Mouse (Mus musculus): Measurements from ENCODE around the gene Apobec2.

Gene Apobec2

DNA sequence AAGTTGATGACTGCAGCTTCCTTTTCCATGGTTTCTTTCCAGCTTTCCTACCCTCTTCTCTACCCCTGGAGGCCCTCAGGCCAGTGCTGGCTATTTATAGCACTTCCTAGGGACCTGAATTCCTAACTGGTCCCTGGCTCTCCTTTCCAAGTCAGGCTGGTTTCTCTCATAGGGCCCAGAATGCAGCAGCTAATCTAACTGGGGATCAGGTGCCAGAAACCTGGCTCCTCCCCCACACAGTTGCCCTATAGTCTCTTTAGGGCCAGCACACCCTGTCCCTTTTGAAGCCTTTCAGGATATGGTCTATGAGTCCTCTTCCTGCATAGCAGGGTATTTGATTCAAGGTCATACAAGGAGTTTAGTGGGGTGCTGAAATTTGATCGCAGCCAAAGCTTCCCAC is 3.8 kb upstream of the Apobec2 start:
- DNase-seq (ENCODE audit: low spot score): no peak

DNA sequence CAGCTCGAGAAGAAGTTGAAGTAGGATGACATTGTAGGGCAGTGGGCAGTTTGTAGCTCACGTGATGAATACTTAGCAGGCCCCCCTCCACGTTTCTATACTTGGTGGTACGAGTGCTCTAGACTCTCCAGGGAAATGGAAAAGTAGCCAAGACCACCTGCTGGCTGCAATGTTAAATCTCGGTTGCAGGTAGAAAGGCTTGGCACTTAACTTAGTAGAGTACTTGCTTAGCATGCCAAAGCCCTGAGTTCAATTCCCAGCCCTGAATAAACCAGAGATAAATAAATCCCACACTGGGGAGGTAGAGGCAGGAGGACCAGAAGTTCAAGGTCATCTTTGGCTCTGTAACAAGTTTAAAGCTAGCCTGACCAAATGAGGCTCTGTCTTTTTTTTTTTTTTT is 1.7 kb upstream of the Apobec2 start:
- DNase-seq (ENCODE audit: low spot score): no peak

DNA sequence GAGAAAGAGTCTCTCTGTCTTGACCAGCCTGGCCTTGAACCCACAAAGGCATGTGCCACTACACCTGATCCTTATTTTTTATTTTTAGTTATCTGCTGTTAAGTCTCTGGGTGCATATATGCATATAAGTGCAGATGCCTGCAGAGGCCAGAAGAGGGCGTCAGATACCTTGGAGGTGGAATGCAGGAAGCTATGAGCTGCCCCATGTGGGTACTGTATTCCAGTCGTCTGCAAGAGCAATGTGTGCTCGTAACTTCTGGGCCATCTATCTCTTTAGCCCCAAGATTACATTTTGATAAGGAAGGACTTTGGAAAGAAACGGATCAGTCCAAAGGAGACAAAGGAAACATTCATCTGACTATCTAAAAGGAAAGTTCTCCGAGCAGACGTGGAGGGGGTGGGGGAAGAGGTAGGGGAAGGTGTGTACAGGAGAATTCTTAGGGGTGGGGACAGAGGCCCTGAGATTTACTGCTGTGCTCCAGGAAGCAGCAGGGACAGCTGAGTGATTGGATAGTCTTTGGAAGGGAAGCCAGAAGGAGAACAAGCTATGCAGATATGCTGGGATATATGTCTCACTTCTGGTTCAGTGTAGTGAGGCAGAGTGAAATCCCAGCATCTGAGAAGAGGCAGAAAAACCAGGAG is 1.1 kb upstream of the Apobec2 start:
- no peak for DNase-seq (ENCODE audit: low spot score)

DNA sequence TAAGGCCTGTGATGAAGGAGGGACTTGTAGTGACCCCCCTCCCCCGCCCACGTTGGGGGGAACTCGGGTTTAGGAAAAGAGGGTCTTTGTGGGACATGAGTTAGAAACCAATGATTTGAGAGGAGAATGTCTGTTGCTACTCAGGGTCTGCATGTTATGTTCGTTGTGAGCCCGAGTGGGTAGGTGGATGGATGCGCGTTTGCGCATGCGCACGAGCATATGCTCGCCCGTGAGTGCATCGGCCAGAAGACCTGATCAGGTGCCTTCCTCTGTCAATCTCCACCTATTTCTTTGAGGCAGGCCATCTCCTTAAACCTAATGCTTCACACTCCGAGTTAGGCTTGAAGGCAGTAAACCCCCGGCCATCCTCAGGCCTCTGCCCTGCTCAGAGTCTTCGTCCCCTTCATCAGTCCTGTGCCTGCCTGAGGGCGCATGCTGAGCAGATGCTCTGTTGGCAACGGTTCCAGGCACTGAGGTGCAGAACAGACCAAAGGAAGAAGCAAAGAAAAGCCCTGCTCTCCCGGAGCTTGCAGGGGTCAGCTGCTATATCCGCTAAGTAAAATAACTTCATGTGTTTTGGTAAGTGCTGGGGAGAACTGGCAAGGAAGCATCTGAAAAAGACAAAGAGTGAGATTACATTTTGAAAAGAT is 401 bp upstream of the Apobec2 start:
- no peak for DNase-seq (ENCODE audit: low spot score)

DNA sequence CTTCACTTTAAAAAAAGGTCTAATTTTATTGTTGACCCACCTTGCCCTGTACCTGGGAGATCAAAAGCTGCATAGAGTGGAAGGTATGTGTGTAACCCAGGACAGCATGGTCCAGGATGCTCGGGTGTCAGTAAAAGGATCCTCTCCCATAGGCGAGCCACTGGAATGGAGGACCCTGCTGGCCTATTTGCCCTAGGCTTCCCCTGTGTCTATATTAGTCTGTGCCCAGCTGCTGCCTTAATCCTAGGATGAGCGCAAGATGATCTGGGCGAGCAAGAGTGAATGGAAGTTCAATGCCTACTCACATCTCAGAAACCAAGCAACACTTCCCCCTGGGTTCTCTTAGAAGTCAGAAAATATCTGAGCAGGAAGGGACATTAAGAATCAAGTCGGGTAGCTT is 1.7 kb downstream of the Apobec2 start:
- no peak for DNase-seq (ENCODE audit: low spot score)

DNA sequence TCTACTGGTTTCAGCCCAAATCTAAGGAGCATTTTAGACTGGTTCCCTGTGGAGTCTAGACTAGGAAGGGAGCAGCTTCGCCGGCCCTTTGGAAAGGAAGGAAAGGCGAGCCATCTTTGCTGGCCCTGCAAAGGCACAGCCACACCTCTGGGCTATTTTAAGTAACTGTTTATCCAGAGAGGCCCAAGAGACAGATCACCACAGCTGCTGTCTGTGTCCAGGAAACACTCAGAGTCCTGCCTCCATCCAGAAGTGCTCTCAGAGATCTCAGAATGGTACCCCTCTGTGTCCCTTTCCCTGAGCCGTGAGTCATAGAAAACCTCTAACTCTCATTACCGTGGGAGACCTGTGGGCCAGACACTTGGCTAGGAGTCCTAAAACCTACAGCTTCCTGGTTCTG is 2.3 kb downstream of the Apobec2 start:
- no peak for DNase-seq (ENCODE audit: low spot score)

DNA sequence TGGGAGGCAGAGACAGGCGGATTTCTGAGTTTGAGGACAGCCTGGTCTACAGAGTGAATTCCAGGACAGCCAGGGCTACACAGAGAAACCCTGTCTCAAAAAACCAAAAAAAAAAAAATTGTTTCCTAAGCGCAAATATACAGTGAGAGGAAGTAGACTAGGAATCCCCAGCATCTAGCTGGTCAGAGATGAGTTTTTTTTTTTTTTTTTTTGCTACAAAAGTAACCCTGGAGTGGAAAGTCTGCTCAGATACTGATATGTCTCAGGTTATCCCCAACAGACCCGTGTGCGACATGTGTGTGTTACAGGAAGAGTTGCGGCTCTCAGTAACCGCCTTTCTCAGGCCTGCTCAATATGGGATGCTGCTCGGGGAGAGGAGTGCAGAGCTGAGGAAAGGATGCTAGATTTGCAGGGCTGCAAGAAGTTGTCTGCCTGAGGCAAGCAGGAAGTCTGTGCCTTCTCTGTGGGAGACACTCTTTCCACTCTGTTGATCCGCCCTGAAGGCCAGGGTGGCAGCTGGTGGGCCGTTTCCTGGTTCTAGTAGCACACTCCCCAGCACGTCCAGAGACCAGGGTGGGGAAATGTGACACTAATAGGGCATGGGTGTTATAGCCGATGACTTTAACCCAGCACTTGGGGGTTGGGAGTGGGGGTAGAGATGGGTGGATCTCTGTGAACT is 4.7 kb downstream of the Apobec2 start:
- no peak for DNase-seq (ENCODE audit: low spot score)

DNA sequence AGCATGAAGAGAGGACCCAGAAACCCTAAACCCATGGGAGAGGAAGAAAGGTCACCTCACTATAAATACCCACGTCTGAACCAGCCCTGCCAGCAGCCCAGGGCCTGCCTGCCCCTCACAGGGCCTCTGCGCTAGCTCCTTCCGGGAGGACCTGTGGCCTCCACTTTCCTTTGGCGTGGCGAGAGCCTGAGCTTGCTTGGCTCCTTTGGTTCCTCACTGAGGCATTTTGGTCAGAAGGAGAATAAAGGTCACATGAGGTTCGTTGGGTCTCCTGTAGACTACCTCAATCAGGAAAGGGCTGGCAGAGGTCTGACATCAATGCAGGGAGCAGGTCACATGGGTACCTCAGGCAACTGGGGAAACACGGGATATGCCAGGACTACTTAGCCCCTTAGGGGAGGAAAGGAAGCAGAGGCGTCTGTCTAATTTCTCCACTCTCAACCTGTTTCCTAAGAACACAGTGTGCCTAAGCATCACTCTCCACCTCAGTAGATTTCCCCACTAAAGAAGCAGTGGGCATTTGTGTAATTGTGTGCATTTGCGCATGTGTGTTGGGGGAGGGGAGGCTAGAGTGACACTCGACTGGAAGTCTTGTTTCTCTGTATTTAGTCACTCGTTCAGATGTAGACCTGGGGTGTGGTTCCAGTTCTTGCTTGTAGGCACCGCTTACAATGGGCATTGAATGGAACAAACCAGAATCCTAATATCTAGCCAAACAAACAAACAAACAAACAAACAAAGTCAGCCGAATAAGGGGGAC is 5.6 kb downstream of the Apobec2 start:
- no peak for DNase-seq (ENCODE audit: low spot score)

DNA sequence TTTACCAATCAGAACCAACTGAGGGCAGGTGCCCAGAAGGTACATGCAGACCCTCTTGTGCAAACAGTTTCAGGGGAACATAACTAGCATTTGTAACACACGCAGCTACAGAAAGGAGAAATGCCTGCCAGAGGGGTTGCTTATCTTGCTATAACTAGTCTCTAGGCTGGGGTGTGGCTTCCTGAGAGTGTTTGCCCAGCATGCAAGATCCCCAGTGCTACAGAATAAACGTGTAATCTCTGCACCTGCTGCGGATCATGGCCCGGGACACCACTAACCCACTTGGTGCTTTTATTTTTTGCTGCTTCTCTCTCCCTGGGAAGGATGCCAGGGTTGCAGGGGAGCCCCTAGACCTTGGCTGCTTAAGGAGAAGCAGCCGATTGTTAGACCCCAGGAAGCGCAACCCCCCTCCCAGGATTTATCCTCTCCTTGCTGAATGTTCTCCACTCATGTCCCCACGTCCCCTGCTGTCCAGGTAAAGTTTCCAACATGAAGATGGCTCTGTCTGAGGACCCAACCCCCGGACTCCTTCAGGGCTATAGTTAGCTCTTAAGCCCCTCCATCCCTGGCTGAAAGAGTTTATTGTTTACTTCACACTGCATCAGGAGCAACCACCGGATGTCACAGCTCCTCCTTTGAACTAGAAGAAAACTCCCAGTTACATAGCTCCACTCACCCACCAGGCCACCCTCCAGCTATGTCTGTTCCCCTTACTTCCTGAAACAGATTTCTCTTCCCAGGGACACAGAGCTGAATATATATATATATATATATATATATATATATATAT is 6.7 kb downstream of the Apobec2 start:
- no peak for DNase-seq (ENCODE audit: low spot score)

DNA sequence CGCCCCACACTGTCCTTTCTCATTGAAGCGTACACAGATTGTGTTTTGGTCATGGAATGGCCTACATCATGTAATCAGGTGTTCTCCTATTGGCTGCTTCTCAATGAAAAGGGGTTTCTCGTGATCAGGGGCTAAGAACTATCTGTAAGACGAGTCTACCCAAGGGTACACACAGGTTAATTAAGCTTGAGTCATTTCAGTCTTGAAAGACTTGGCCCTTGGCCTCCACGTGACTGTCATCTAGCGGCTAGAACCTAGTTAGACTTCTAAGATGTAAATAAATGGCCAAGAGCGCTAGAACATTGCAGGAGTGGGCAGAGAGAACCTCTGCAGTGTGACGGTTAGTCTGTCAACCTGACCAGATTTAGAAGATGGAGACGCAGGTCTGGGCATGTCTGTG is 8.5 kb downstream of the Apobec2 start:
- DNase-seq (ENCODE audit: low spot score): no peak

DNA sequence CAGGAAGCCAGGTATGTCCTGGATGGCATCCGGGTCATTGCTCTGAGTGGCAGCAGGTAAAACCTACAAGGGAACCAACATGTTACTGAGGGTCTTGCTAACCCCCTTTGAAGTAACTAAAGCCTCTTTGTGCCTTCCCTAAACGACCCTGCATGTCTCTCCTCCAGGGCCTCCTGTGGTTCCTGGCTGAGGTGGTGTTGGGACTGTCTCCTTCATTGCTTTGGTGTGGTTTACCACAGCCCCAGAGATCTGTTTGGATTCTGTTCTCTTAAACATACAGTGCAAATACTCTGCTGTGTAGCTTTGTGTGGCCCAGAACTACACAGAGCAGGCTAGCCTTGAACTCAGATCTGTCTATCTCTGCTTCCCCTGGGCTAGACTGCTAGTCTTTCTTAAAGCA is 13.2 kb downstream of the Apobec2 start:
- no peak for DNase-seq (ENCODE audit: low spot score)

DNA sequence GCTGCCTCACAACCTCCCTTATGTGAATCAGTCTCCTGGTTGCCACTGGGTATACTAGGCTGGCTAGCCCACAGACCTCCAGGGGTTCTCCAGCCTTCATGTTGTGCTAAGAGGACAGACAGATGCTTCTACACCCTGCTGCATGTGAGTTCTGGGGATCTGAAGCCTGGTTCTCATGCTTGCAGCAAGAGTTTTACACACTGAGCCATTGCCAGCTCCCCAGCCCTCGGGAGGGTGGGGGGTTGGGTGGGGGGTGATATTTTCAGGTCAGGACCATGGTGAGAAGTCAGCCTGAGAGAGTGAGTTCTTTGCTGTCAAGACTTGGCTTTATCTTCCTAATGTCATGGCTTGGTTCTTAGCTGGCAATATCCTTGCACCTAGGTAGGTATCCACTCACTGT is 13.9 kb downstream of the Apobec2 start:
- no peak for DNase-seq (ENCODE audit: low spot score)

DNA sequence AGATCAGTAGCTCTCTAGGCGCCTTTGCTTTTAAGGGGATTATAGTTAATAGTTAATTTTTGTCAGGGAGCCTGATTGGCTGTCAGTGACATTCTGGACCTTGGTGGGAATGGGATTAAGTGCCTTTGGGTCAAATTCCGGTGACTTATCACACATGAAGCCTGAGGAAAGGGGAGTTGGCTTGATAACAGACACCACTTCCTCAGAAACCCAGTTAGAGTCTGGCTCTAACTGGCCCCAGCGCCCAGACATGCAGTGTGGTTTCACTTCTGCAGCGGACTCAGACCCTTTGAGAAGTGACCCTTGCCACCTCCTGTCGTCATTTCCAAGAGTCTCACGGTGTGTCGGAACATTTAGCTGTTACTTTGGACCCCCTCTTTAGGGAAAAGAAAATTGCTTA is 14.6 kb downstream of the Apobec2 start:
- no peak for DNase-seq (ENCODE audit: low spot score)

DNA sequence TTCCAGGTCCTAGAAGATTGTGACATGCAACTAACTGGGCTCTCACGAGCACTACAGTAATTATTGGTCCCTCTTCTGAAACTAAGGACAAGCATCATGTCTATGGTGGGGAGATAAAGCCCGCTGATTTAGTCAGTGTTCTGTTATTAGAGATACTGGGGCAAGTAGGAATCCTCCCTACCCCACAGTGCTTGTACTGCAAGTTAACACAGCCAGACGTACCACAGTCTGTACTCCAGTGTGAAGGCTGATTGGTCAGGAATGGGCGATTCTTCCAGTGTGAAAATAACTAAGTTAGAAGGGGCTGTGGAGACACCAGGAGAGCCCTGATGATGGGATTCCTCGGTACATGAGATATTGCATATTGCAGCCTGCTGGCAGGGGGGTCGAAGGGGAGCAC is 15.2 kb downstream of the Apobec2 start:
- DNase-seq (ENCODE audit: low spot score): no peak

DNA sequence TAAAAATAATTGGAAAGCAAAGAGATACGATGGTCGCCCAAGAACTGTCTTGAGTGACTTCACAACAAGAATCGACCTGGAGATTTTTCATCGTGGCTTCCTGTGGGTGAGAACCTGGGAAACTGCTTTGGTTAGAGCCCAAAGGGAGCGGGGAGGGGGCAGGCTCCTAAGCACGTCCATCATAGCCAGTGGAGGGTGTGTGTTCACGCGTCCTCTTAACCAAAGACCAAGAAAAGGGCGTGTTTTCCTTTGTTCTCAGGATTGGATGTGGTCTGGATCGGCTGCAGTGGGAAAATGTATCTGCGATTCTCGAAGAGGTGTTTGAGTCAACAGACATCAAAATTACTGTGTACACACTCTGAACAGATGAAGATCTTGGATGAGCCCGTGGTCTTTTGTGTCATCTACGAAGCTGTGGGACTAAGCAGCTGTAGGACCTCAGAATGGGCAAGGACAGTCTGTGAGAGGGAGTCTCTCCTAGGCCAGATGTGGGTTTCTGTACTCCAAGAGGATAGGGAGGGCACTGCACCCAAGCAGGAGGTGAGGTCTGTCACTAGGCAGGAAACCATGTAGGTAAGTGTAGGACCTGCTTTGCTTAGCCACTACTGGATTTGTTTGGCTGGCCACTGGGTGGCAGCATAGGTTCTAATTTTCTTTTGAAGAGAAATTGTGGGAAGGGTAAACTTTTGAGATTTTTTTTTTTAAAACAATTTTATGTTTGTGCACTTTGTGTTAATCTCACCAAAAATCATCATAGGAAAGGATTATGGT is 16.1 kb downstream of the Apobec2 start:
- DNase-seq (ENCODE audit: low spot score): peak; percentile 41

DNA sequence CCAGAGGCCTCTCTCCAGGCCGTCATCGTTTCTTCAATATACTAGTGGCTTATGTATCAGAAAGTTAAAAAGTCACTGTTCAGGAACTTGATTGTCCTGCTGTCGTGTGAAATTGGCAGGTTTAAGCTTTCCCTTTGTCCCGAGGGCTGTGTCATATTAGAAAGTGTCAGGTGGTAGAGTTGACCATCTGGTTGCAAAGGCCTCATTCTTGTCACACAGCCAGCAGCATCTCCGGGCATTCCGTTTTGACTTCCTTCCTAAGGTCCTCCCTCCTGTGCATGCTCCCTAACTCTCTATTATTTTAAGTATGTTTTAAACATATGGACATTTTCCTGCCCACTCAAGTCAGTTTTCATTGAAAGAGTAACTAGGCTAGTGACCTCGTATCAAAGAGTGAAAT is 16.7 kb downstream of the Apobec2 start:
- no peak for DNase-seq (ENCODE audit: low spot score)

DNA sequence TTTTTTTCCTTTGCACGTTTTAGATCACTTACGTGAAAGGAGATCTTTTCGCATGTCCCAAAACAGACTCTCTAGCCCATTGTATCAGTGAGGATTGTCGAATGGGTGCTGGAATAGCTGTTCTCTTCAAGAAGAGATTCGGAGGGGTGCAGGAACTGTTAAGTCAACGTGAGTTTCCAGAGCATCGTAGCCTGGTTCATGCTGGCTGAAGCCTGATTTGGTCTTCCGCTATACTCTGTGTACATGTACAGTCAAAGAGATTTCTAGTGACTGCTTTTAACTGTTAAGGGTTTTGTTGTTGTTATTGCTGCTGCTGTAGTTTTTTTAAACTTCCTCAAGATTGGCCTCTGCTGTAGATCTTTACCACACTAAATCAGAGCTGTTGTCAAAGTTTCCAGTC is 21.5 kb downstream of the Apobec2 start:
- no peak for DNase-seq (ENCODE audit: low spot score)

DNA sequence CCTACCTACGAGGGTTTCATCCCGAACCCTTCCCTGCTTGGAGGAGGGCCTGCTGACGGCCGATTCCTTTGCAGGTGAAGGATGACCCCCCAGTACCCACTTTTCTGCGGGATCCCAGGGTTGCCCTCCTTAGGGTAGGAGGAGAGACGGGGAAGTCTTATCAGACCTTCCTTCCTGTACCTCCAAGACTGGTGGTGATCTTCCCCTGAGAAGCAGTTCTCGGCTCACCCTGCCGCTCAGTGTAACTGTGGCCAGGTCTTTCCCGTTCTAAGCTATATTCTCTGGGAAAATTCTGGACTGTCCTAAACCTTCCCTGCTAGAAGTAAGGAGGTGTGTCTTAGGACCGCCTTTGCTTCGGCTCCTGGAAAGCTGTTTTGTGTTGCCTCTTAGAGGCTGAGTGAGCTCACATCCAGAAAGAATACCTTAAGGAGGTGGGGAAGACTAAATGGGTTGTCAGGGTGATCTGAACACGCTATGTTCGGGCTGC is 22.4 kb downstream of the Apobec2 start:
- DNase-seq (ENCODE audit: low spot score): no peak

DNA sequence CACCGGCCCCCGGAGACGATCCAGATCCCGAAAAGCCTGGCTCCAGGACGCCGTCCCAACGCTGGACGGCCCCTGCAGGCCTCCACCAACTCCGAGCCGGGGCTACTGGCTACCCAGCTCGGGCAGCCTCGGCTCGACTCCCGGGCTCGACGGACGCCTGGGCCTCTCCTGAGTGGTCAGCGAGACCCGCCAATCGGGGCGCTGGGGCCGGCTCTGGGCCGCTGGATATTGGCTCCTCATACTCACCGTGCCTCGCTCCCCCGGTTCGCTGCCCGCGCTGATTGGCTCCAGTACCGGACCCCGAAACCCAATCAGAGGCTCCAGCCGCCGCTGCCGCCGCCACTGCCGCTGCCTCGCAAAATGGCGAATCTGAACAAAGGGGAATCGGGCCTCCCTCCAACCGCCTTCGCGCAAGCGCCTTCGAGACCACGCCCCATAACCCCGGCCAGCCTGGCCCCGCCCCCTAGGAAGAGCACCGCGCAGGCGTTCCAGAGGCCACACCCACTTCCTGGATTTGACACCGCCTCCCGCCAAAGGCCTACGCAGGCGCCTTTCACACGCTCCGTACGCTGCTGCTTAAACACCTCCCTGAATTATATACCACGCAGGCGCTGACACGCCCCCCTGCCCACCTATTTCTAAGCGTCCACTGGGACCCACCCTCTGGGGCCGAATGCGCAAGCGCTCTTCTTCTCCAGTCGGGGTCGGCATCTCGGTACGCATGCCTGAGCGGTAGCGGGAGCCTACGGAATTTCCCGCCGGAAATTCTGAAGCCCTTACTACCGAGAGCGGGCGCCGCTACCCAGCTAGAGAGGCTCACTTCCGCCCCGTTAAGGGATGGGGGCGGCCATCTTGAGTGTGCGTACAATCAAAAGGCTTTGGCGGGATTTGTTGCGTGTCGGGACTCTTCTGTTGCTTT is 23.1 kb downstream of the Apobec2 start, which contains the start of the genes Nfya and Oard1:
TSS of gene Nfya (minus strand) at position 527 of the 919 bp plus-strand sequence.
TSS of gene Oard1 (plus strand) at position 635 of the 919 bp plus-strand sequence.
- peak; percentile 100 for DNase-seq (ENCODE audit: low spot score)
